Mouse (Mus musculus) embryonic facial prominence, embryonic 13.5 days (tissue): ENCODE measurements around the gene Myd88. TPM values are rescaled to one million over a fixed set of nuclear protein-coding genes. Genes with fewer than 3 reads are reported as not detected.
A peak's percentile ranks its signal among the peaks of the same experiment; 100 is the strongest.

Experiments used
- ATAC-seq: fragments of 200-750 bp; cut with Nextera tagmentation; 2 replicates; pipeline ENCODE4 v1.8.0; 2017; ENCODE audit warnings: low read depth; ENCODE audit not compliant: insufficient number of reproducible peaks, insufficient read depth, low FRiP score, low TSS enrichment
- H3K27ac ChIP-seq: fragments of 300-500 bp; sonication (generic); 2 replicates; pipeline ENCODE4 v1.5.1; 2015; ENCODE audit warnings: moderate library complexity, mild to moderate bottlenecking, inconsistent platforms
- H3K27me3 ChIP-seq: fragments of 300-500 bp; sonication (generic); 2 replicates; pipeline ENCODE4 v1.6.1; 2015; ENCODE audit warnings: mild to moderate bottlenecking, inconsistent platforms
- H3K36me3 ChIP-seq: fragments of 300-500 bp; sonication (generic); 2 replicates; pipeline ENCODE4 v1.6.1; 2015; ENCODE audit warnings: mild to moderate bottlenecking, inconsistent platforms
- H3K4me1 ChIP-seq: fragments of 300-500 bp; sonication (generic); 2 replicates; pipeline ENCODE4 v1.6.1; 2015; ENCODE audit warnings: inconsistent platforms
- H3K4me2 ChIP-seq: fragments of 300-500 bp; sonication (generic); 2 replicates; pipeline ENCODE4 v1.6.1; 2015; ENCODE audit warnings: moderate library complexity, mild to moderate bottlenecking, inconsistent platforms
- H3K4me3 ChIP-seq: fragments of 300-500 bp; sonication (generic); 2 replicates; pipeline ENCODE4 v1.5.1; 2015; ENCODE audit warnings: mild to moderate bottlenecking, inconsistent platforms
- H3K9ac ChIP-seq: fragments of 300-500 bp; sonication (generic); 2 replicates; pipeline ENCODE4 v1.6.1; 2015; ENCODE audit warnings: mild to moderate bottlenecking, inconsistent platforms
- H3K9me3 ChIP-seq: fragments of 300-500 bp; sonication (generic); 2 replicates; pipeline ENCODE4 v1.6.1; 2016; ENCODE audit warnings: inconsistent platforms
- WGBS: fragments of 180-500 bp; shearing (Covaris S2); methylation state at CpG from one replicate; pipeline ENCODE4 v1.1.7; 2015; ENCODE audit warnings: mixed read lengths; 5-methylcytosine and 5-hydroxymethylcytosine counted together
- polyA plus RNA-seq: library from polyadenylated mRNA; unstranded; fragments of >200 nt; fragmentation: Nextera tagmentation; extraction: Ambion mirVana; gene quantifications from 2 replicates; pipeline ENCODE4 v1.2.1, GENCODE M21; 2015

Myd88 gene
- polyA plus RNA-seq, 1 experiment from 2014 or later, result 17.7 TPM

GRCm38 (mm10) chr9:119322289-119323259, 18.6 kb downstream of the Myd88 start, which contains the start of gene Oxsr1:
Gene Oxsr1, minus strand, starts transcription at chr9:119322427.
- Histone ChIP-seq H3K36me3 (no peaks in the 10 kb centered on the region), H3K9me3 (no peaks in the 10 kb centered on the region), H3K4me2 (peak within 1 kb of the TSS; percentile 97), H3K4me3 (peak within 1 kb of the TSS; percentile 90), H3K4me1 (peaks cover 19% of the 10 kb centered on the region), H3K27ac (peak within 1 kb of the TSS; percentile 89), H3K9ac (peak within 1 kb of the TSS; percentile 85), H3K27me3 (no peaks in the 10 kb centered on the region)
- peak; percentile 95 for ATAC-seq
- under 1% methylated on average over 76 of the region's 76 CpGs for WGBS

- Histone ChIP-seq H3K4me3 (peak overlapping the region; percentile 90), H3K4me1 (peaks cover 19% of the 10 kb centered on the region), H3K9ac (peak overlapping the region; percentile 85), H3K4me2 (peak overlapping the region; percentile 97), H3K9me3 (no peaks in the 10 kb centered on the region), H3K27ac (peak overlapping the region; percentile 89), H3K27me3 (no peaks in the 10 kb centered on the region), H3K36me3 (no peaks in the 10 kb centered on the region)
- under 1% methylated on average over 57 of the region's 59 CpGs for WGBS
- ATAC-seq, result peak; percentile 28
Observed at GRCm38 (mm10) chr9:119321392-119322229, 19.6 kb downstream of the Myd88 start.

GRCm38 (mm10) chr9:119320946-119321345, 20.3 kb downstream of the Myd88 start:
- peak overlapping the region; percentile 85 for H3K9ac ChIP-seq
- peaks cover 19% of the 10 kb centered on the region for H3K4me1 ChIP-seq
- no peak overlapping the region for H3K27ac ChIP-seq
- H3K36me3 ChIP-seq, result no peaks in the 10 kb centered on the region
- H3K27me3 ChIP-seq, result no peaks in the 10 kb centered on the region
- no peaks in the 10 kb centered on the region for H3K9me3 ChIP-seq
- 16% methylated on average over 7 of the region's 7 CpGs for WGBS
- no peak for ATAC-seq
- peak overlapping the region; percentile 90 for H3K4me3 ChIP-seq
- H3K4me2 ChIP-seq, result peak overlapping the region; percentile 97

GRCm38 (mm10) chr9:119320446-119320845, 20.8 kb downstream of the Myd88 start:
- Histone ChIP-seq H3K9me3 (no peaks in the 10 kb centered on the region), H3K9ac (no peak overlapping the region), H3K36me3 (no peaks in the 10 kb centered on the region), H3K4me3 (no peak overlapping the region), H3K4me1 (peaks cover 19% of the 10 kb centered on the region), H3K27me3 (no peaks in the 10 kb centered on the region), H3K4me2 (peak overlapping the region; percentile 97), H3K27ac (no peak overlapping the region)
- WGBS, result 82% methylated on average over 7 of the region's 7 CpGs
- no peak for ATAC-seq

- H3K36me3 ChIP-seq, result no peaks in the 10 kb centered on the region
- H3K4me3 ChIP-seq, result no peak overlapping the region
- no peak overlapping the region for H3K27ac ChIP-seq
- H3K27me3 ChIP-seq, result no peaks in the 10 kb centered on the region
- no peak overlapping the region for H3K4me2 ChIP-seq
- no peak overlapping the region for H3K9ac ChIP-seq
- peaks cover 19% of the 10 kb centered on the region for H3K4me1 ChIP-seq
- ATAC-seq, result no peak
- WGBS, result 86% methylated on average over 1 of the region's 1 CpGs
- no peaks in the 10 kb centered on the region for H3K9me3 ChIP-seq
Observed at GRCm38 (mm10) chr9:119318891-119319290, 22.3 kb downstream of the Myd88 start.

GRCm38 (mm10) chr9:119313096-119313495, 28.1 kb downstream of the Myd88 start:
- Histone ChIP-seq H3K27ac (no peak overlapping the region), H3K9ac (no peak overlapping the region), H3K9me3 (no peaks in the 10 kb centered on the region), H3K4me3 (no peak overlapping the region), H3K36me3 (no peaks in the 10 kb centered on the region), H3K4me1 (no peaks in the 10 kb centered on the region), H3K4me2 (no peak overlapping the region), H3K27me3 (no peaks in the 10 kb centered on the region)
- no peak for ATAC-seq
- 92% methylated on average over 10 of the region's 10 CpGs for WGBS

- WGBS, result 77% methylated on average over 1 of the region's 1 CpGs
- no peak overlapping the region for H3K27ac ChIP-seq
- no peak overlapping the region for H3K4me3 ChIP-seq
- no peaks in the 10 kb centered on the region for H3K27me3 ChIP-seq
- H3K4me2 ChIP-seq, result no peak overlapping the region
- no peak overlapping the region for H3K9ac ChIP-seq
- no peak for ATAC-seq
- H3K36me3 ChIP-seq, result no peaks in the 10 kb centered on the region
- no peaks in the 10 kb centered on the region for H3K4me1 ChIP-seq
- no peaks in the 10 kb centered on the region for H3K9me3 ChIP-seq
Observed at GRCm38 (mm10) chr9:119309067-119309466, 32.1 kb downstream of the Myd88 start.

- no peaks in the 10 kb centered on the region for H3K4me1 ChIP-seq
- ATAC-seq, result no peak
- H3K9me3 ChIP-seq, result no peaks in the 10 kb centered on the region
- no peak overlapping the region for H3K4me3 ChIP-seq
- 92% methylated on average over 7 of the region's 7 CpGs for WGBS
- H3K27me3 ChIP-seq, result no peaks in the 10 kb centered on the region
- no peak overlapping the region for H3K9ac ChIP-seq
- peaks cover 15% of the 10 kb centered on the region for H3K36me3 ChIP-seq
- H3K4me2 ChIP-seq, result no peak overlapping the region
- no peak overlapping the region for H3K27ac ChIP-seq
Observed at GRCm38 (mm10) chr9:119305863-119306262, 35.3 kb downstream of the Myd88 start.

- no peak for ATAC-seq
- 88% methylated on average over 3 of the region's 3 CpGs for WGBS
- peaks cover 18% of the 10 kb centered on the region for H3K36me3 ChIP-seq
- no peak overlapping the region for H3K9ac ChIP-seq
- no peaks in the 10 kb centered on the region for H3K4me1 ChIP-seq
- no peaks in the 10 kb centered on the region for H3K9me3 ChIP-seq
- no peak overlapping the region for H3K4me2 ChIP-seq
- no peaks in the 10 kb centered on the region for H3K27me3 ChIP-seq
- no peak overlapping the region for H3K4me3 ChIP-seq
- H3K27ac ChIP-seq, result no peak overlapping the region
Observed at GRCm38 (mm10) chr9:119298563-119298962, 42.6 kb downstream of the Myd88 start.

- Histone ChIP-seq H3K27me3 (no peaks in the 10 kb centered on the region), H3K9me3 (no peaks in the 10 kb centered on the region), H3K4me1 (no peaks in the 10 kb centered on the region), H3K36me3 (peaks cover 18% of the 10 kb centered on the region), H3K9ac (no peak overlapping the region), H3K4me3 (no peak overlapping the region), H3K27ac (no peak overlapping the region), H3K4me2 (no peak overlapping the region)
- WGBS, result 85% methylated on average over 6 of the region's 6 CpGs
- no peak for ATAC-seq
Observed at GRCm38 (mm10) chr9:119297696-119298095, 43.5 kb downstream of the Myd88 start.

GRCm38 (mm10) chr9:119290791-119291190, 50.4 kb downstream of the Myd88 start:
- no peak overlapping the region for H3K27ac ChIP-seq
- H3K9ac ChIP-seq, result no peak overlapping the region
- ATAC-seq, result no peak
- H3K27me3 ChIP-seq, result no peaks in the 10 kb centered on the region
- no peaks in the 10 kb centered on the region for H3K4me1 ChIP-seq
- 90% methylated on average over 3 of the region's 3 CpGs for WGBS
- H3K4me3 ChIP-seq, result no peak overlapping the region
- peaks cover 8% of the 10 kb centered on the region; the same call in 1 of the 2 replicates for H3K36me3 ChIP-seq
- no peak overlapping the region for H3K4me2 ChIP-seq
- H3K9me3 ChIP-seq, result no peaks in the 10 kb centered on the region
